Mouse (Mus musculus) liver, embryonic 14.5 days (tissue): ENCODE measurements around the gene Sigirr. TPM values are rescaled to one million over a fixed set of nuclear protein-coding genes. Genes with fewer than 3 reads are reported as not detected.

ENCODE experiments used
- ATAC-seq: fragments of 200-750 bp; cut with Nextera tagmentation; 2 replicates; pipeline ENCODE4 v1.8.0; 2017; ENCODE audit warnings: moderate number of reproducible peaks, mild to moderate bottlenecking, moderate library complexity; ENCODE audit not compliant: insufficient read depth
- DNase-seq, 3 experiments: peaks; one replicate each; pipeline ENCODE4 v3.0.0-alpha.2; 2012 to 2013; ENCODE audit warnings: low read depth in 3 of 3, low spot score in 3 of 3
- H3K27ac ChIP-seq: fragments of 300-500 bp; sonication (generic); 2 replicates; pipeline ENCODE4 v1.5.1; 2014; ENCODE audit warnings: moderate library complexity, mild to moderate bottlenecking, control low read depth, inconsistent platforms
- H3K27me3 ChIP-seq: fragments of 300-500 bp; sonication (generic); 2 replicates; pipeline ENCODE4 v1.6.1; 2014; ENCODE audit warnings: mild to moderate bottlenecking, low read length, moderate library complexity; ENCODE audit not compliant: control insufficient read depth, insufficient read depth
- H3K36me3 ChIP-seq: fragments of 300-500 bp; sonication (generic); replicated peaks from 2 replicates; pipeline ENCODE4 v1.6.1; 2014; ENCODE audit warnings: low read depth; ENCODE audit not compliant: control insufficient read depth, insufficient read depth
- H3K4me1 ChIP-seq, 2 experiments: fragments of 200-500 bp in 1 of 2; fragments of 300-500 bp in 1 of 2; sonication (generic) in 1 of 2; replicated peaks; 2 replicates each; pipeline ENCODE4 v1.6.1; 2012 to 2014; ENCODE audit warnings: antibody characterized with exemption in 1 of 2, inconsistent platforms in 1 of 2, low read length in 1 of 2; ENCODE audit not compliant: control insufficient read depth in 2 of 2, insufficient read depth in 2 of 2
- H3K4me2 ChIP-seq: fragments of 300-500 bp; sonication (generic); 2 replicates; pipeline ENCODE4 v1.6.1; 2014; ENCODE audit warnings: low read depth, mild to moderate bottlenecking, control low read depth, moderate library complexity
- H3K4me3 ChIP-seq, 2 experiments: fragments of 200-500 bp in 1 of 2; fragments of 300-500 bp in 1 of 2; sonication (generic) in 1 of 2; 2 replicates each; pipeline ENCODE4 v1.5.1; 2012 to 2014; ENCODE audit warnings: low read depth in 2 of 2, low read length in 2 of 2, mild to moderate bottlenecking in 2 of 2, control low read depth in 1 of 2, inconsistent platforms in 1 of 2, moderate library complexity in 1 of 2; ENCODE audit not compliant: insufficient read depth in 1 of 2
- H3K9ac ChIP-seq: fragments of 300-500 bp; sonication (generic); replicated peaks from 2 replicates; pipeline ENCODE4 v1.6.1; 2014; ENCODE audit warnings: mild to moderate bottlenecking, control low read depth, moderate library complexity
- H3K9me3 ChIP-seq: fragments of 300-500 bp; sonication (generic); 2 replicates; pipeline ENCODE4 v1.6.1; 2016; ENCODE audit warnings: low read length, mixed read lengths; ENCODE audit not compliant: control insufficient read depth
- CTCF ChIP-seq: IDR thresholded peaks from 2 replicates; pipeline ENCODE4 v1.5.1; 2016; ENCODE audit warnings: antibody characterized with exemption, low read depth, control low read depth
- EP300 ChIP-seq: IDR thresholded peaks from 2 replicates; pipeline ENCODE4 v1.6.1; 2016; ENCODE audit warnings: antibody characterized with exemption, low read depth
- WGBS: fragments of 180-500 bp; shearing (Covaris S2); extraction: QIAGEN DNeasy Blood & Tissue Kit; methylation state at CpG from one replicate; pipeline ENCODE4 v1.1.7; 2014; ENCODE audit not compliant: insufficient replicate concordance; 5-methylcytosine and 5-hydroxymethylcytosine counted together
- polyA plus RNA-seq, 2 experiments: library from polyadenylated mRNA; depleted of rRNA in 1 of 2; stranded (reverse) in 1 of 2; unstranded in 1 of 2; fragments of >200 nt; fragmentation: Nextera tagmentation in 1 of 2; extraction: Ambion mirVana in 1 of 2; gene quantifications; 2 replicates each; pipeline versions ENCODE4 v1.2.1 to v1.2.3; 2012 to 2014

The Sigirr gene
- polyA plus RNA-seq, 2 experiments = 9.8 to 18.4 TPM

GRCm38 (mm10) chr7:141144650-141145049, 44.3 kb upstream of the Sigirr start:
- ATAC-seq = no peak
- no peak overlapping the region; the same call in 1 of the 2 replicates for H3K9ac ChIP-seq
- TF ChIP-seq EP300 (no peak), CTCF (no peak)
- peaks cover 47 to 55% of the 10 kb centered on the region in 2 experiments for H3K4me1 ChIP-seq
- 0 out of 2 replicates have a peak overlapping the region, but pooled peaks have one; percentile 11 for H3K4me2 ChIP-seq
- DNase-seq = no peak
- no peak overlapping the region for H3K4me3 ChIP-seq
- H3K27me3 ChIP-seq = no peaks in the 10 kb centered on the region
- H3K36me3 ChIP-seq = peaks cover 99% of the 10 kb centered on the region
- no peaks in the 10 kb centered on the region for H3K9me3 ChIP-seq
- 75% methylated on average over 3 of the region's 3 CpGs for WGBS
- peak overlapping the region; percentile 70 for H3K27ac ChIP-seq

GRCm38 (mm10) chr7:141143861-141144260, 43.5 kb upstream of the Sigirr start:
- no peak overlapping the region for H3K4me2 ChIP-seq
- H3K27ac ChIP-seq = peak overlapping the region; percentile 22; the same call in 1 of the 2 replicates
- no peaks in the 10 kb centered on the region for H3K27me3 ChIP-seq
- no peaks in the 10 kb centered on the region for H3K9me3 ChIP-seq
- H3K36me3 ChIP-seq = peaks cover 100% of the 10 kb centered on the region
- peaks cover 47 to 59% of the 10 kb centered on the region in 2 experiments for H3K4me1 ChIP-seq
- TF ChIP-seq EP300 = no peak
- no peak for TF ChIP-seq CTCF
- H3K9ac ChIP-seq = no peak overlapping the region
- DNase-seq (no peak), ATAC-seq (no peak)
- WGBS = 89% methylated on average over 2 of the region's 2 CpGs
- H3K4me3 ChIP-seq = no peak overlapping the region

GRCm38 (mm10) chr7:141143112-141143511, 42.7 kb upstream of the Sigirr start:
- no peaks in the 10 kb centered on the region for H3K9me3 ChIP-seq
- peaks cover 47 to 64% of the 10 kb centered on the region in 2 experiments for H3K4me1 ChIP-seq
- H3K4me3 ChIP-seq = no peak overlapping the region
- no peak for DNase-seq
- TF ChIP-seq CTCF (peak; percentile 91), EP300 (no peak)
- 45% methylated on average over 5 of the region's 5 CpGs for WGBS
- no peaks in the 10 kb centered on the region for H3K27me3 ChIP-seq
- peak overlapping the region; percentile 13; the same call in 1 of the 2 replicates for H3K9ac ChIP-seq
- no peak for ATAC-seq
- no peak overlapping the region for H3K4me2 ChIP-seq
- H3K36me3 ChIP-seq = peaks cover 100% of the 10 kb centered on the region
- peak overlapping the region; percentile 50 for H3K27ac ChIP-seq

- Histone ChIP-seq H3K4me1 (peaks cover 36 to 56% of the 10 kb centered on the region in 2 experiments), H3K9me3 (no peaks in the 10 kb centered on the region), H3K4me3 (no peak overlapping the region), H3K4me2 (peak overlapping the region; percentile 15; the same call in 1 of the 2 replicates), H3K9ac (no peak overlapping the region), H3K27ac (no peak overlapping the region), H3K27me3 (no peaks in the 10 kb centered on the region), H3K36me3 (peaks cover 100% of the 10 kb centered on the region)
- TF ChIP-seq EP300 = peak; percentile 48
- TF ChIP-seq CTCF = no peak
- WGBS = 43% methylated on average over 4 of the region's 4 CpGs
- ATAC-seq (no peak), DNase-seq (no peak)
Observed at GRCm38 (mm10) chr7:141141326-141141725, 41.0 kb upstream of the Sigirr start.

GRCm38 (mm10) chr7:141131904-141132755, 31.8 kb upstream of the Sigirr start:
- no peaks in the 10 kb centered on the region for H3K9me3 ChIP-seq
- H3K27ac ChIP-seq = peak overlapping the region; percentile 100

More at GRCm38 (mm10) chr7:141131904-141132755, 31.8 kb upstream of the Sigirr start:
- H3K36me3 ChIP-seq = peaks cover 34% of the 10 kb centered on the region
- peak; percentile 84 for ATAC-seq
- TF ChIP-seq CTCF (no peak), EP300 (peak; percentile 100)
- no peaks in the 10 kb centered on the region for H3K27me3 ChIP-seq
- DNase-seq = peak; percentile 89 to 92 (median 90)
- peak overlapping the region; percentile 93 to 100 for H3K4me3 ChIP-seq
- peaks cover 39 to 54% of the 10 kb centered on the region in 2 experiments for H3K4me1 ChIP-seq
- peak overlapping the region; percentile 93 for H3K4me2 ChIP-seq
- 22% methylated on average over 12 of the region's 12 CpGs for WGBS
- peak overlapping the region; percentile 100 for H3K9ac ChIP-seq
